Mouse (Mus musculus) urinary bladder, postnatal 36 days (tissue): Measurements from ENCODE around the gene Ccdc92.

Experiments
- DNase-seq, 2 experiments: peaks; one replicate each; pipeline ENCODE4 v3.0.0; 2022; ENCODE audit warnings: low spot score in 2 of 2, mixed read lengths in 1 of 2

Gene Ccdc92

DNA sequence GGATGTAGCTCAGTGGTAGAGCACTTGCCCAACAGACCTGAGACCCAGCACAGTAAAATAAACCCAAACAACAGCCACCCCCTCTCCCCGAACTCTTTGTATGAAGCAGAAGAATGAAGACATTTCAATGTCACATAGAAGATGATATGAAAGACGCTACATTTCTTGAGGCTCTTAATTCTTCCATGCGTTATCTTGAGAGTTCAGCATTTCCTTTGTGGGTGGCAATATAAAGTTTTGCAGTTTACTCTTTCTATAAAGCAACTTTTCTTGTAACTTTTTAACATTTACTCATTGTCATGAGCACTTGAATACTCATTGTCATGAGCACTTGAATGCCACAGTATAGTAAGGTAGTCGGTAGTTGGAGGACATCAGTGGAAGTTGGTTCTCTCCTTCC lies 8.0 kb downstream of the Ccdc92 start:
- no peak for DNase-seq

DNA sequence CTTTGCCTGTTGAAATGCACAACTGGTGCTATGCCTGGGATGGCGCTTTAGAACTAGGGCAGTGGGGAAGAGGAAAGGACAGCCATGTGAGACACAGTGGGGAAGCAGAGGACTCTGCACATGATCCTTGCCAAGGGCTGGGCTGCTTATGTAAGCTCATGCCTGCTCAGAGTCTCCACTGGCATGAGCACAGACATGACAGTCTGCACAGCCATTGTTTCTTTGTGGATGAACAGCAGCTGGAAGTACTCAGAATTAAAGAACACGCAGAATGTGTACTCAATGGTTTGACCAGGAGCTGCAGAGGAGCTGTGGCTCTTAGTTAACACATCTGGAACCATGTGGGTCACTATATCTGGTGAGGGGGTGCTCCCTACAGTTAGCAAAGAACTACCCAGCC lies 9.1 kb downstream of the Ccdc92 start:
- DNase-seq = no peak

- DNase-seq = no peak
Observed at GRCm38 (mm10) chr5:124852294-124852693, 9.9 kb downstream of the Ccdc92 start.

DNA sequence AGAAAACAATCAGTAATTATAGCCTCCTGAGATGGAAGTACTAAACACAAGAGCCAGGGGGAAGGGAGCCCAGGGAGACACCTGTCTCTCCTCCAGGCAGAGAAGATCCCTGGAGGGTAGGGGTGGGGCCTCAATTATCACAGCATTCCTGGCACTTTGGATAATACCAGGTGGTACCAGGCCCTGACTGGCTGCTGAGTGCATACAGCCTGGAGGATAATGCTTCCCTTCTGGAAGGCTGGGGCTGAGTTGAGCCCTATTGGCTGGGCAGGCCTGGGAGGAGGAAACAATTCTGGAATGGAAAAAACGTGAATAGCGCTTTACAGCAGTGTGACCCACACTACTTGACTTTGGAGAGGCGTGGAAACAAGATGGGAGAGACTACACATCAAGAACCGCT lies 10.7 kb downstream of the Ccdc92 start:
- no peak for DNase-seq

DNA sequence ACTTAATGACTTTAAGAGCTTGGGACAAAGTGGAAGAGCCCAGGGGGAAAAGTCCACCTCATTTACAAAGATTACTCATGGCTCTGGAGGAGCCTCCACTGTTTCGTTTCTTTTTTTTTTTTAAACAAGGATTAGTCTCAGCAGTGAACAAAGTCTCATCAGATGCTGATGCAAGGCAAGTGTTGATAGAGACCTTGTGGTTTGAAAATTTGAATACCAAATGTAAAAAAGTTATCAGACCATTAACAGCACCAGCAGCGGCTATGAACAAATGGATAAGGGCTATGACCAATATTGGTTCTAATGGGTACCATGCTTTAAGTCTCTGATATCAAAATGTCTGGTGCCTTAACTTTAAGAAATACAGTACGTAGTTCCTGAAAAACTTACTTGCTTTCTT lies 13.2 kb downstream of the Ccdc92 start:
- DNase-seq = no peak

GRCm38 (mm10) chr5:124847014-124847413 lies 15.2 kb downstream of the Ccdc92 start:
- no peak for DNase-seq

GRCm38 (mm10) chr5:124844929-124845328 lies 17.3 kb downstream of the Ccdc92 start:
- DNase-seq = no peak

DNA sequence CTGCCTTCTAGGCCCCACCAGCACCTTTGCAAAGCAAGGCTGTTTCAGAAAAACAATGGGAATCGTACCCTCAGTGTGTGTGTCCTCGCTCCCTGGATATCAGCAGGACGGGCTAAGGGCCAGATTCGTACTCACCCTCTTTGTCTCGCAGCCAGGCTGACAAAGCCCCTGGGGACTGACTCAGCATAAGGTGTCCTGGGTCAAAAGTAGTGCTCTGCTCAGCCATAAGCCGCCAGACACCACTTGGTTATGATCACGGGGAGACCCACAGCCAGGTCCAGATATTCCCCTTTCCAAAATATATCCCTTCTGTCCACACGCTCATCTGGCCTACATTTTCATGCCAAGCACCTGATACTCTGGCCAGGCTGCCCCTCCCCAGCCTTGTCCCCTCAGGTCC lies 18.8 kb downstream of the Ccdc92 start:
- DNase-seq = peak in 1 of 2 experiments; percentile 16

GRCm38 (mm10) chr5:124840669-124841068 lies 21.6 kb downstream of the Ccdc92 start:
- DNase-seq = no peak

DNA sequence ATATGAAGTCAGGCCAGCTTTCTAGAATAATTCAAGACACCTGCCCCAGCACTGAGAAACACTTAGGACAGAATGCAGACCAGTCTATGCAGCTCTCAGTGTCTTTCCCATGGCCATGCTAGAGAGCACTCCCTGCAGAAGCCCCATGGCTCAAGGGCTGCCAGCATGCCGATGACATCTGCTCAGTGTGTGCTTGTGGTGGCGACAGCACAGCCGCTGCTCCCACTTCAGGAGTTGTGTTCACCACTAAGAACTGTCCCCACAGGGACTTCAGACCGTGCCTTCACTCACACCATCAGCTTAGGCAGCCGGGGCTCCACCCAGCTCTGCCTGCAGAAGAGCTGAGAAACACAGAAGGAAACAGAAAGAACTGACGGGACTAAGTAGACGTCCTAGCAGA lies 22.0 kb downstream of the Ccdc92 start:
- DNase-seq = no peak

- DNase-seq = no peak
Observed at GRCm38 (mm10) chr5:124836621-124837020, 25.6 kb downstream of the Ccdc92 start.

- no peak for DNase-seq
Observed at GRCm38 (mm10) chr5:124836075-124836474, 26.1 kb downstream of the Ccdc92 start.

DNA sequence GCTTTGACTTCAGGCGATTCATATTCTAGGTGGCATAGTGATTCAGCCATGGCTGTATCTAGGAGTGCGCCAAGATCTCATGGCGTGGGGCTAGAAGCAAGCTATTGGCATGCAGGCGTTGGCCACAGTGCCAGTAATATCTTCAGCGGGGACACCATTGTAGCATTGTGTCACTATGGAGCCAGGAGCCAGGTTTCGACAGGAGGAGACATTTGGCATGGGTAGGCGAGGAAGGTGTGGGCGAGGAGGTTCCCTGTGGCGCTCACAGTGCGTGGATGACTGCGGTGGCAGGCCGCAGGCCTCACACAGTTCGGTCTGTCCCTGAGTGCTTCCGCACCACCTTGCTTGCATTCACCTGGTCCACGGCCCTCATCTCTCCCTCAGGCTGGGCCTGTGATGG lies 27.0 kb downstream of the Ccdc92 start:
- DNase-seq = no peak

DNA sequence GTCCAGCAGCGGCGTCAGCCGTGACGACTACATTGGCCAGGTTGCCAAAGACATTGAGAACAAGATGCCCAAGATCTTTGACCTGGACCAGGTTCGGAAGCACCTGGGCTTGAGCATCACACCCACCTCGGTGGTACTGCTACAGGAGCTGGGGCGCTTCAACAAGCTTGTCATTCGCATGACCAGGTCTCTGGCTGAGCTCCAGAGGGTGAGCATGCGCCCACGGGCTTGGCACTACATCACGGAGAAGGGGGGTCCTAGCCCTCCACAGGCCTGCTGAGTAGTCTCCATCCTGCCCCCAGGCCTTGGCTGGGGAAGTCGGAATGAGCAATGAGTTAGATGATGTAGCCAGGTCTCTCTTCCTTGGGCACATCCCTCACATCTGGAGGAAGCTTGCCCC lies 31.9 kb downstream of the Ccdc92 start:
- no peak for DNase-seq

DNA sequence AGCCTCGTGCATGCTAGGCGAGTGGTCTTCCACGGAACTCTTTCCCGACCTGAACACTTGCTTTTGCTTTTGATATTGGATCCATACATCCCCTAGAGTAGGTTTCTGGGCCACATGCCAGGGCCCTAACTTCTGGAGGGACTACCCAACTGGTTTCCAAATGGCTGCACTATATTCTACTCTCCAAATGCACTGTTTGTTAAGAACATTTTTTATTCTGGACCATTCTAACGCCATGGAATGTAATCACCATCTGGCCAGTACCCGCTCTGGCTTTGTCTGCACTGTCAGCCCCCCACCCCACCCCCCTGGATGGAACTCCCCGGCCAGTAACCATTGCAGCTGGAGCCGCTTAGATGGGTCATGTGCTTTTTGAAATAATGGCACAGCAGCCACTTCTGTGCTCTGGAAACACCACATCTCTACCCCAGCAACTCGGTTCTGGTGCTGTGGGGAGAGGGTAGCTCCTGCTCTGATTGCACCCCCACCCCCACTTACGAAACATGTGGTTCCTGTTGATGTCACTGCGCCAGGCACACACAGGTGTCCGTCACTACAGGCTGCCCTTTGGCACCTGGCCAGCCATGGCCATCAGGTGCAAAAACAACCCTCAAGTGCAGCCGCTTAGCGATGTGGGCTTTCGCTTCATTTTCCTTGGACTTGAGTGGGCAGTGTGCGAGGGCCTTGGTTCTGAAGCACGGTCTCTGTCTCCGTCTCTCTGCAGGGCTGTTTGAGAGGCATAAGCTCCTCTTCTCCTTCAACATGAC lies 39.9 kb downstream of the Ccdc92 start:
- DNase-seq = no peak

GRCm38 (mm10) chr5:124817050-124817449 lies 45.2 kb downstream of the Ccdc92 start:
- DNase-seq = no peak

GRCm38 (mm10) chr5:124814797-124815196 lies 47.4 kb downstream of the Ccdc92 start:
- DNase-seq = no peak

- DNase-seq = no peak
Observed at GRCm38 (mm10) chr5:124812466-124812865, 49.8 kb downstream of the Ccdc92 start.

DNA sequence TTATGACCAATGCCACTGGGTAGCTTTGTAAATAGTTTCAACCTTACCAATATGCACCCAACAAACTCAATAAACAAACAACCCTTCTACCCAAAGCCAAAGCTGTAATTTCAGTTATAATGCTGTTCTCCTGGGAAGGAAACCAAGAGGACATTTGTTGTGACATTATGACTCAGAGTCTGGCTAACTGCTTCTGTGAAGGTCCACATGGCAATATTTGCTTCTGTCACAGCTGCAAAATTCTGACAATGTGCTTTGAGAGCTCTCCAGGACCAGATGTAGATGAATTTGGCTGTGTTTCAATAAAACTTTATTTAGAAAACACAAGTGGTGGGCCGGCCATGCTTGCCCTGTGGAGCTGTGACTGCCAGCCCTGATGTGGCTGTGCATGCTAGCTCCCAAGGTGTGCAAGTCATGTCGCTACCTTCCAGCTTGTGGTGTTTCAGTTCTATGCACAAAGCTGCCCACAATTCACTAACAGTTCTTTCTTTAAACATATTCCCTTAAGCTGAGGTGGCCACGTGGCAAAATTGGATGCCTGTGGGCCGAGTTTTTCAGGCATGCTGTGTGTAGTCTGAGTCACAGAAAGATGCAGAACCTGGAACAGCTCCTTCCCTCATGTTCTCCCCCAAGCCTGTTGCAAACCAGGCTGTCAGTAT lies 52.4 kb downstream of the Ccdc92 start:
- no peak for DNase-seq

DNA sequence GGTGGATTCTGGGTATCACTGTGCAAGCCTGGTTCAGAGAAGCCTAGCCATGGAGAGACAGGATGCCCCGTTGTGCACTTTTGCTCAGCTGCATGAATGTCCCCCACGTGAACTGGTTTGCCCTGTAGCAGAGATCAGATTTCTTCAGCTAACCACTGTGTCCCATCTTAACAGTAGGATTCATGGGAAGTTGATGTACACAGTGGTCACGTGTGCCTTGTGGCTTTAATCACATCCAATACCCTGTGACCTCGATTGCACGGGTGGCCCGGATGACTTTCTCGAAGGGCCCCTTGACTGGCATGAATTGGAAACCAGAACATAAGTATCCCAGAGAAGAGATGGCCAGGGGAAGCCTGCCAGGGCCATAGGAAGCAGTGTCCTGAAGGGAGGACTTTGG lies 70.1 kb downstream of the Ccdc92 start:
- no peak for DNase-seq

DNA sequence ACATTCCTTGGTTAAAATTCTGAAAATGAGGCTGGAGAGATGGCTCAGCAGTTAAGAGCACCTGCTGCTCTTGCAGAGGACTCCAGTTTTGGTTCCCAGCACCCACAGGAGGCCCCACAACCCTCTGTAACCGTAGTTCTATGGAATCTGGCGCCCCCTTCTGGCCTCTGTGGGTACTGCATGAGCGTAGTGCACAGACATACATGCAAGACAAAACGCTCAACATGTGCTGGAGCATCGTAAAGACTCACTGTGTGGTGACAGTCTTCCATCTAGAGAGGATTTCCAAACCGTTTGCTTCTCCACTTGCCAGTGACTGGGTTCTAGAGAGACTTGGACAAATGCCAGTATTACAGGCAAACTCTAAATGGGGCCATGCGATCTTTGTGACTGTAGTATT lies 76.6 kb downstream of the Ccdc92 start:
- DNase-seq = no peak
